Mouse (Mus musculus): ENCODE measurements around the gene Ndufaf5. TPM values are rescaled to one million over a fixed set of nuclear protein-coding genes. Genes with fewer than 3 reads are reported as not detected.
A peak's percentile ranks its signal among the peaks of the same experiment; 100 is the strongest.
"Not testable (repeated sequence)": the region's sequence is repeated elsewhere in the genome, so short reads cannot be mapped to it uniquely, and the experiment has no call there.

Ndufaf5 gene
- total RNA-seq (2021): 10 to 100 TPM; 23.2 to 31.0 TPM
- long read RNA-seq, experiment 1, transcript Ndufaf5-201 (11 exons, 1,166 nt): major isoform, 7 of 8 reads
- long read RNA-seq, experiment 1, partial matches to known transcripts: 0 of 8 reads
- long read RNA-seq, experiment 1, other reads (novel, unspliced or antisense): 1 of 8 reads
- long read RNA-seq, experiment 2, transcript Ndufaf5-201 (11 exons, 1,166 nt): major isoform, 18 of 18 reads
- long read RNA-seq, experiment 2, partial matches to known transcripts: 0 of 18 reads
- long read RNA-seq, experiment 2, other reads (novel, unspliced or antisense): 0 of 18 reads

- peak; percentile 96 to 98 for DNase-seq (ENCODE audit: low spot score in 2 of 2)
Measured at GRCm38 (mm10) chr2:140170127-140170802, at the start of gene Ndufaf5, which contains the start of gene Esf1. TSS of gene Ndufaf5 (plus strand) at chr2:140170649. TSS of gene Esf1 (minus strand) at chr2:140170564.

GRCm38 (mm10) chr2:140125516-140125915, 44.9 kb upstream of the Ndufaf5 start:
- no peak for DNase-seq (ENCODE audit: low spot score in 2 of 2)

- not testable (repeated sequence) for DNase-seq (ENCODE audit: low spot score in 2 of 2)
Measured at GRCm38 (mm10) chr2:140151743-140152142, 18.7 kb upstream of the Ndufaf5 start, which contains the start of gene Gm17374. TSS of gene Gm17374 (plus strand) at chr2:140152043.

- DNase-seq (ENCODE audit: low spot score in 2 of 2): no peak
Measured at GRCm38 (mm10) chr2:140159186-140159730, 11.2 kb upstream of the Ndufaf5 start.

GRCm38 (mm10) chr2:140163351-140163854, 7.0 kb upstream of the Ndufaf5 start:
- no peak for DNase-seq (ENCODE audit: low spot score in 2 of 2)

GRCm38 (mm10) chr2:140169057-140169456, 1.4 kb upstream of the Ndufaf5 start:
- no peak for DNase-seq (ENCODE audit: low spot score in 2 of 2)

GRCm38 (mm10) chr2:140170803-140171553, 529 bp downstream of the Ndufaf5 start:
- no peak for DNase-seq (ENCODE audit: low spot score in 2 of 2)

GRCm38 (mm10) chr2:140185685-140186210, 15.3 kb downstream of the Ndufaf5 start:
- not testable (repeated sequence) for DNase-seq (ENCODE audit: low spot score in 2 of 2)

GRCm38 (mm10) chr2:140200713-140201112, 30.3 kb downstream of the Ndufaf5 start:
- no peak for DNase-seq (ENCODE audit: low spot score in 2 of 2)

GRCm38 (mm10) chr2:140202573-140202972, 32.1 kb downstream of the Ndufaf5 start:
- DNase-seq (ENCODE audit: low spot score in 2 of 2): no peak

- DNase-seq (ENCODE audit: low spot score in 2 of 2): no peak
Measured at GRCm38 (mm10) chr2:140203756-140204155, 33.3 kb downstream of the Ndufaf5 start.

- DNase-seq (ENCODE audit: low spot score in 2 of 2): no peak
Measured at GRCm38 (mm10) chr2:140214519-140215027, 44.1 kb downstream of the Ndufaf5 start.

- no peak for DNase-seq (ENCODE audit: low spot score in 2 of 2)
Measured at GRCm38 (mm10) chr2:140215415-140215814, 45.0 kb downstream of the Ndufaf5 start.

GRCm38 (mm10) chr2:140215965-140216364, 45.5 kb downstream of the Ndufaf5 start:
- no peak for DNase-seq (ENCODE audit: low spot score in 2 of 2)

GRCm38 (mm10) chr2:140220325-140220724, 49.9 kb downstream of the Ndufaf5 start:
- no peak for DNase-seq (ENCODE audit: low spot score in 2 of 2)

GRCm38 (mm10) chr2:140230295-140230694, 59.8 kb downstream of the Ndufaf5 start:
- DNase-seq (ENCODE audit: low spot score in 2 of 2): no peak

- no peak for DNase-seq (ENCODE audit: low spot score in 2 of 2)
Measured at GRCm38 (mm10) chr2:140237245-140237644, 66.8 kb downstream of the Ndufaf5 start.

- DNase-seq (ENCODE audit: low spot score in 2 of 2): no peak
Measured at GRCm38 (mm10) chr2:140242398-140242797, 71.9 kb downstream of the Ndufaf5 start.

- DNase-seq (ENCODE audit: low spot score in 2 of 2): no peak
Measured at GRCm38 (mm10) chr2:140243105-140243504, 72.7 kb downstream of the Ndufaf5 start.

Measured in adrenal gland, adult 18-20 months (tissue).